Mouse (Mus musculus) erythroblast, adult 5-6 weeks (primary cell): Measurements from ENCODE around the gene Gm4216. TPM values are rescaled to one million over a fixed set of nuclear protein-coding genes. Genes with fewer than 3 reads are reported as not detected.
"Not testable (repeated sequence)": the region's sequence is repeated elsewhere in the genome, so short reads cannot be mapped to it uniquely, and the experiment has no call there.

ENCODE experiments used
- ATAC-seq: replicated peaks from 2 replicates; pipeline ENCODE4 v1.8.0; 2016; ENCODE audit warnings: moderate number of reproducible peaks, mild to moderate bottlenecking, moderate TSS enrichment, inconsistent platforms; ENCODE audit not compliant: poor library complexity, low FRiP score, severe bottlenecking
- total RNA-seq, 2 experiments: library from RNA; stranded (forward) in 1 of 2; stranded (reverse) in 1 of 2; fragments of 150-400 nt in 1 of 2; fragments of 200-764, 138-1000 nt in 1 of 2; gene quantifications; 2 replicates each; pipeline versions ENCODE4 v1.2.3 to v1.2.4; 2015 to 2017; ENCODE audit warnings: low replicate concordance in 2 of 2

The Gm4216 gene
- total RNA-seq (2015; ENCODE audit: low replicate concordance) (not detected in 2 replicates), total RNA-seq (2017; ENCODE audit: low replicate concordance) (not detected in 2 replicates)

GRCm38 (mm10) chr7:23019823-23020222 is at the start of gene Gm4216:
TSS of gene Gm4216 (minus strand) at chr7:23019923.
- not testable (repeated sequence) for ATAC-seq

GRCm38 (mm10) chr7:23067356-23067755 is 47.6 kb upstream of the Gm4216 start, which contains the start of gene Gm8720:
TSS of gene Gm8720 (minus strand) at chr7:23067456.
- ATAC-seq = not testable (repeated sequence)

- ATAC-seq = not testable (repeated sequence)
Measured at GRCm38 (mm10) chr7:23055240-23055639, 35.5 kb upstream of the Gm4216 start, which contains the start of gene Vmn1r163. TSS of gene Vmn1r163 (plus strand) at chr7:23055540.

- ATAC-seq = not testable (repeated sequence)
Measured at GRCm38 (mm10) chr7:22984573-22984972, 35.1 kb downstream of the Gm4216 start, which contains the start of gene Gm4214. TSS of gene Gm4214 (minus strand) at chr7:22984673.

Other genes starting within 250 kb of the Gm4216 start
- gene Vmn1r158, start 229.1 kb downstream of the Gm4216 start, total RNA-seq (2015; ENCODE audit: low replicate concordance) = not detected in 2 replicates
- gene Vmn1r158, start 229.1 kb downstream of the Gm4216 start, total RNA-seq (2017; ENCODE audit: low replicate concordance) = not detected in 2 replicates
- gene Vmn1r159, start 176.3 kb downstream of the Gm4216 start, total RNA-seq (2015; ENCODE audit: low replicate concordance) = not detected in 2 replicates
- gene Vmn1r159, start 176.3 kb downstream of the Gm4216 start, total RNA-seq (2017; ENCODE audit: low replicate concordance) = not detected in 2 replicates
- gene Vmn1r160, start 148.7 kb downstream of the Gm4216 start, total RNA-seq (2015; ENCODE audit: low replicate concordance) = not detected in 2 replicates
- gene Vmn1r160, start 148.7 kb downstream of the Gm4216 start, total RNA-seq (2017; ENCODE audit: low replicate concordance) = not detected in 2 replicates
- gene Gm4214, start 35.2 kb downstream of the Gm4216 start, total RNA-seq (2015; ENCODE audit: low replicate concordance) = not detected in 2 replicates
- gene Gm4214, start 35.2 kb downstream of the Gm4216 start, total RNA-seq (2017; ENCODE audit: low replicate concordance) = not detected in 2 replicates
- gene Vmn1r163, start 35.6 kb upstream of the Gm4216 start, total RNA-seq (2015; ENCODE audit: low replicate concordance) = not detected in 2 replicates
- gene Vmn1r163, start 35.6 kb upstream of the Gm4216 start, total RNA-seq (2017; ENCODE audit: low replicate concordance) = not detected in 2 replicates
- not detected in 2 replicates for gene Gm8720, start 47.5 kb upstream of the Gm4216 start, total RNA-seq (2015; ENCODE audit: low replicate concordance)
- gene Gm8720, start 47.5 kb upstream of the Gm4216 start, total RNA-seq (2017; ENCODE audit: low replicate concordance) = not detected in 2 replicates
- not detected in 2 replicates for gene Gm10662, start 124.6 kb upstream of the Gm4216 start, total RNA-seq (2015; ENCODE audit: low replicate concordance)
- not detected in 2 replicates for gene Gm10662, start 124.6 kb upstream of the Gm4216 start, total RNA-seq (2017; ENCODE audit: low replicate concordance)
- gene Vmn1r165, start 197.4 kb upstream of the Gm4216 start, total RNA-seq (2015; ENCODE audit: low replicate concordance) = not detected in 2 replicates
- not detected in 2 replicates for gene Vmn1r165, start 197.4 kb upstream of the Gm4216 start, total RNA-seq (2017; ENCODE audit: low replicate concordance)
- gene Vmn1r166, start 231.8 kb upstream of the Gm4216 start, total RNA-seq (2015; ENCODE audit: low replicate concordance) = not detected in 2 replicates
- not detected in 2 replicates for gene Vmn1r166, start 231.8 kb upstream of the Gm4216 start, total RNA-seq (2017; ENCODE audit: low replicate concordance)